Mouse (Mus musculus) lung, postnatal 0 days (tissue): ENCODE measurements around the gene Atp2b2. TPM values are rescaled to one million over a fixed set of nuclear protein-coding genes. Genes with fewer than 3 reads are reported as not detected.

ENCODE experiments used
- ATAC-seq: fragments of 200-750 bp; cut with Nextera tagmentation; 2 replicates; pipeline ENCODE4 v1.8.0; 2017; ENCODE audit warnings: moderate library complexity
- DNase-seq: peaks from one replicate; pipeline ENCODE4 v3.0.0-alpha.2; 2016; ENCODE audit warnings: low spot score
- H3K27ac ChIP-seq: fragments of 300-500 bp; sonication (generic); 2 replicates; pipeline ENCODE4 v1.5.1; 2014; ENCODE audit warnings: antibody characterized with exemption, mild to moderate bottlenecking, low read length, mixed read lengths
- H3K27me3 ChIP-seq: fragments of 300-500 bp; sonication (generic); replicated peaks from 2 replicates; pipeline ENCODE4 v1.6.1; 2014; ENCODE audit warnings: low read length, mixed read lengths; ENCODE audit not compliant: insufficient read depth
- H3K36me3 ChIP-seq: fragments of 300-500 bp; sonication (generic); 2 replicates; pipeline ENCODE4 v1.6.1; 2014; ENCODE audit warnings: low read length, mixed read lengths; ENCODE audit not compliant: insufficient read depth
- H3K4me1 ChIP-seq: fragments of 300-500 bp; sonication (generic); 2 replicates; pipeline ENCODE4 v1.6.1; 2014; ENCODE audit warnings: antibody characterized with exemption, low read depth, low read length, mixed read lengths; ENCODE audit not compliant: insufficient read depth
- H3K4me2 ChIP-seq: fragments of 300-500 bp; sonication (generic); replicated peaks from 2 replicates; pipeline ENCODE4 v1.6.1; 2014; ENCODE audit warnings: low read depth, mild to moderate bottlenecking, low read length, moderate library complexity, mixed read lengths
- H3K4me3 ChIP-seq: fragments of 300-500 bp; sonication (generic); 2 replicates; pipeline ENCODE4 v1.5.1; 2014; ENCODE audit warnings: low read depth, low read length
- H3K9ac ChIP-seq: fragments of 300-500 bp; sonication (generic); replicated peaks from 2 replicates; pipeline ENCODE4 v1.6.1; 2014; ENCODE audit warnings: low read depth, mild to moderate bottlenecking
- H3K9me3 ChIP-seq: fragments of 300-500 bp; sonication (generic); 2 replicates; pipeline ENCODE4 v1.6.1; 2016; ENCODE audit warnings: low read length, mixed read lengths
- CTCF ChIP-seq: IDR thresholded peaks from 2 replicates; pipeline ENCODE4 v1.5.1; 2016; ENCODE audit warnings: antibody characterized with exemption, mild to moderate bottlenecking
- EP300 ChIP-seq: IDR thresholded peaks from 2 replicates; pipeline ENCODE4 v1.6.1; 2016; ENCODE audit warnings: antibody characterized with exemption, mild to moderate bottlenecking, control low read depth
- WGBS: fragments of 180-500 bp; shearing (Covaris S2); extraction: QIAGEN DNeasy Blood & Tissue Kit; methylation state at CpG from one replicate; pipeline ENCODE4 v1.1.7; 2014; 5-methylcytosine and 5-hydroxymethylcytosine counted together
- microRNA-seq: library from miRNA; unstranded; fragments of <30 nt; microRNA quantifications from one replicate; pipeline ENCODE4, GENCODE M21; 2016
- polyA plus RNA-seq: library from polyadenylated mRNA; unstranded; fragments of >200 nt; fragmentation: Nextera tagmentation; extraction: Ambion mirVana; gene quantifications from 2 replicates; pipeline ENCODE4 v1.2.1, GENCODE M21; 2015

Atp2b2 gene
- polyA plus RNA-seq, 1 experiment from 2014 or later: 0.63 TPM

DNA sequence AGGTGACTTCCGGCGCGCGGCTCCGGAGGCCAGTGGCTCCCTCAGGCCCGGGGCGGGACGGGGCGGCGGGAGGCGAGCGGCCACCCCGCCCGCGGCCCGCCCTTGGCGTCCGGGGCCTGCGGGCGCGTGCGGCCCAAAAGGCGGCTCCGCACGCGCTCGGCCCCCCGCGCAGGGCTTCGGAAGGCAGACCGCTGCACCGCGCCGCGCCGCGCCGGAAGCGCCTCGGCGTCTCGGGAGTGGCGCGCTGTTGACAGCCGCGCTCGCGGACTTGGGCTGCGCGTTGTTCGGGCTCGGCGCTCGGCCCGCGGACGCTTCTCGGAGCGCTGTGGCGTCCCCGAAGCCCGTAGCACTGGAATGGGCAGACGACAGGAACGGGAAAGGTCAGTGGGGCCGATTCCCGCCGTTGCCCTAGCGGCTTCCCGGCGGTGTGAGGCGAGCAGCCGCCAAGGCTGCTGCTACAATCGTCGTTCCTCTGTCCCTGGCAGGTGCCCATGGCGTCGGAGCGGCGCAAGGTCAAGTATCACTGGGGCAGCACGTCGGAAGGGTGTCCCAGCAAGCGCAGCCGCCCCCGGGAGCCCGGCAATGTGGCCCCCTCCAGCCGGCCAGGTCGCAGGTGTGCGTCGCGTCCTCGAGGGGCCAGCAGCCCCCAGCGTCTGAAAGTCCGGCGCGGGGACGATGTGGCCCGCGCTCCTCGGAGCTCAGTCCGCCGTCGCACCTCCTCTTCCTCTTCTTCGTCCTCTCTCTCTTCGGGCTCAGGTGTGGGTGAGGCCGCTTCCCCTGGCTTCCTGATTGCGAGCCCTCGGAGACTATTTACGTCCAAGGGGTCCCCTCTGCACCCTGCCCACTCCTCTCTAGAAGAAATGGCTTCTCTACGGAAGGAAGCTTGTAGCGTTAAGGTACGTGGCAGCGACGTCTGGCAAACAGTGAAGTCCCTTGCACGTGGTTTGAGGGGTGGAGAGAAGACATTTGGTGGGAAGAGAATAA is 344.9 kb downstream of the Atp2b2 start:
- Histone ChIP-seq H3K4me1 (peaks cover 7% of the 10 kb centered on the region; the same call in 1 of the 2 replicates), H3K27ac (peak overlapping the region; percentile 96), H3K4me2 (peak overlapping the region; percentile 99), H3K27me3 (no peaks in the 10 kb centered on the region), H3K4me3 (peak overlapping the region; percentile 83), H3K9ac (peak overlapping the region; percentile 82), H3K9me3 (no peaks in the 10 kb centered on the region), H3K36me3 (peaks cover 6% of the 10 kb centered on the region; the same call in 1 of the 2 replicates)
- no peak for TF ChIP-seq EP300
- TF ChIP-seq CTCF: no peak
- DNase-seq (peak; percentile 52), ATAC-seq (peak; percentile 58)
- WGBS: under 1% methylated on average over 64 of the region's 113 CpGs

DNA sequence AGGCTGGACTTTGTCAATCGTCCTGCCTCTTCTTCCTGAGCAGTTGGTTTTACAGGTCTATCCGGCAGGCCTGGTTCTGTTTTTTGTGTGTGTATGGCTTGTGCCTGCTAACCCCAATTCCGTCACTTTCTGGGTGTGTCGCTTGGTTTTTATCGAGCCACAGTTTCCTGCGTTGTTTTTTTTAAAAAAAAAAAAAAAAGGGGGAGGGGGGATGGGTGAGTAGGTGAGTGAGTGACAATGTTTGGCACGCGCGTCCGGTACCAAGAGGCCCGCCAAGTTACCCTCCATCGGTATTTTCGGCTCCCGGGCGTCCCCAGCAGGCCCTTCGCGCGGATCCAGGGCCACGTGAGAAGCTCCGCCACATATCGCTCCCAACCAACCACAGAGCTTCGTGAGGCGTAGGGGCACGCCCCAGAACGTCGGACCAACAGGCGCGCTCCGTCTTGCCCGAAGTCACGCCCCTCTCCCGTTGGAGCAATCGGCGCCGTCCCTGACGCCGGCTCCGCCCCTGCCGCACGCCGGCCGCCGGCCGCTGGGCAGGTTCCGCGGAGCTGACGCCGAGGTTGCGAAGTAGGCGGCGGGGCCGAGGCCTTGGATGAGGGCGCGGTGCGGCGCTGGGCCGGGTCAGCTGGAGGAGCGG is 345.7 kb downstream of the Atp2b2 start, which contains the start of gene Tatdn2:
Tatdn2 (plus strand) TSS at position 469 of the 640 bp plus-strand sequence.
- H3K36me3 ChIP-seq: no peaks in the 10 kb centered on the region
- ATAC-seq (peak; percentile 97), DNase-seq (peak; percentile 100)
- H3K9ac ChIP-seq: peak within 1 kb of the TSS; percentile 82
- peak within 1 kb of the TSS; percentile 99 for H3K4me2 ChIP-seq
- peaks cover 7% of the 10 kb centered on the region; the same call in 1 of the 2 replicates for H3K4me1 ChIP-seq
- WGBS: 1% methylated on average over 54 of the region's 58 CpGs
- peak within 1 kb of the TSS; percentile 96 for H3K27ac ChIP-seq
- no peaks in the 10 kb centered on the region for H3K9me3 ChIP-seq
- H3K27me3 ChIP-seq: no peaks in the 10 kb centered on the region
- peak within 1 kb of the TSS; percentile 83 for H3K4me3 ChIP-seq
- TF ChIP-seq CTCF: peak; percentile 48
- TF ChIP-seq EP300: peak; percentile 69; the same call in 1 of the 2 replicates

DNA sequence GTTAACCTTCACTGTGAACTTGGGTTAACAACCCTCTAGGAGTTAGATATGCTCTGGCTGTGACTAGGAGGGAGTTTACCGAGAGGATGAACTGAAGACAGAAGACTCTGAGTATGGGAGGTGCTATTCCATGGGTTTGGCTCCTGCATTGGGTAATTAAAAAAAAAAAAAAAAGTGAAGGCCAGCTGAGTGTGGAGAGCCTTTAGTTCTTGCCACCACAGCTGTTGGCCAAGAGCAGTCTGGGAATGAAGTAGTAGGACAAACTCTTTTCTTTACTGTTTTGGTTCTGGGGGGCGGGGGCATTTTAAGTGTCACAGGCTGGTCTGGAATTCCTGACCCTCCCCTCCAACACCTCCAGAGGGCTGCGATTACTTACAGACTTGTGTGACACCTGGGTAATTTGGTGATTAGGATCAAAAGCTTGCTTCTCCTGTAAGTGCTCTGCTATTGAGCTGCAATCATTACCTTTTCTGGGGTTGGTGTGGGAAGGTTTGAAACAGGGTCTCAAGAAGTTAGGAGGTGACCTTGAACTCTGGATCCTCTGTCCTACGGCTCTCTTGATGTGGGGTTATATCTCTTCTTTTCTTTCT is 346.6 kb downstream of the Atp2b2 start:
- H3K4me2 ChIP-seq: peak overlapping the region; percentile 40
- 44% methylated on average over 4 of the region's 4 CpGs for WGBS
- ATAC-seq: no peak
- no peaks in the 10 kb centered on the region for H3K27me3 ChIP-seq
- H3K27ac ChIP-seq: peak overlapping the region; percentile 93
- TF ChIP-seq CTCF (no peak), EP300 (no peak)
- H3K9me3 ChIP-seq: no peaks in the 10 kb centered on the region
- no peak overlapping the region for H3K9ac ChIP-seq
- peaks cover 10% of the 10 kb centered on the region; the same call in 1 of the 2 replicates for H3K4me1 ChIP-seq
- no peaks in the 10 kb centered on the region for H3K36me3 ChIP-seq
- H3K4me3 ChIP-seq: 0 out of 2 replicates have a peak overlapping the region, but pooled peaks have one; percentile 83
- DNase-seq: peak; percentile 71

DNA sequence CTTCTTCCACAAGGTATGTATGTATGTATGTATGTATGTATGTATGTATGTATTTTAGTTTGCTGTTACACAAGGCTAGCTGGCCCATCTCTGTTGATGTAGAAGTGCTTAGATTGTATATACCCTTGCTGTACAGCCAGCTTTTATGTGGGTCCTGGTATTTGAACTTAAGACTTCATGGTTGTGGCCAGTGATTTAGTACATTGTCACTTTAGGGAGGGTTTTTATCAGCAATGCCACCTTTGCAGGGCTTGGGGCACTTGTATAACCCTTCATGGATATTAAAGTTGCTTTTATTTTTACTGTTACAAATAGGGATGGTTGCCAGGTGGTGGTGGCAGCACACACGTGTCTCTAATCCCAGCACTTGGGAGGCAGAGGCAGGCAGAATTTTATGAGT is 347.2 kb downstream of the Atp2b2 start:
- H3K9me3 ChIP-seq: no peaks in the 10 kb centered on the region
- TF ChIP-seq CTCF (no peak), EP300 (no peak)
- no peak for ATAC-seq
- H3K4me1 ChIP-seq: peaks cover 16% of the 10 kb centered on the region; the same call in 1 of the 2 replicates
- no peak overlapping the region for H3K9ac ChIP-seq
- no peak overlapping the region for H3K4me2 ChIP-seq
- H3K4me3 ChIP-seq: no peak overlapping the region
- WGBS: 84% methylated on average over 1 of the region's 1 CpGs
- no peak for DNase-seq
- H3K27ac ChIP-seq: peak overlapping the region; percentile 93; the same call in 1 of the 2 replicates
- no peaks in the 10 kb centered on the region for H3K36me3 ChIP-seq
- H3K27me3 ChIP-seq: no peaks in the 10 kb centered on the region

Small RNAs within 50 kb of the gene (microRNA-seq; reads per million reads assigned to microRNA genes)
- 0.98 reads per million for gene Mir7042

Other genes with a start within 250 kb of the Atp2b2 start
- gene Slc6a11, start 88.6 kb upstream of the Atp2b2 start, polyA plus RNA-seq: not detected in 2 replicates
- gene Slc6a1, start 240.0 kb upstream of the Atp2b2 start, polyA plus RNA-seq: not detected in 2 replicates